Mouse (Mus musculus) embryonic facial prominence, embryonic 12.5 days (tissue): ENCODE data around the gene Aifm3. TPM values are rescaled to one million over a fixed set of nuclear protein-coding genes. Genes with fewer than 3 reads are reported as not detected.

Source experiments
- ATAC-seq: fragments of 200-750 bp; cut with Nextera tagmentation; 2 replicates; pipeline ENCODE4 v1.8.0; 2017; ENCODE audit not compliant: insufficient number of reproducible peaks, insufficient read depth, low FRiP score, low TSS enrichment
- H3K27ac ChIP-seq: fragments of 300-500 bp; sonication (generic); 2 replicates; pipeline ENCODE4 v1.5.1; 2016; ENCODE audit warnings: mild to moderate bottlenecking
- H3K27me3 ChIP-seq: fragments of 300-500 bp; sonication (generic); 2 replicates; pipeline ENCODE4 v1.6.1; 2016; ENCODE audit warnings: mild to moderate bottlenecking, moderate library complexity
- H3K36me3 ChIP-seq: fragments of 300-500 bp; sonication (generic); 2 replicates; pipeline ENCODE4 v1.6.1; 2016; ENCODE audit warnings: mild to moderate bottlenecking
- H3K4me1 ChIP-seq: fragments of 300-500 bp; sonication (generic); 2 replicates; pipeline ENCODE4 v1.6.1; 2016
- H3K4me2 ChIP-seq: fragments of 300-500 bp; sonication (generic); replicated peaks from 2 replicates; pipeline ENCODE4 v1.6.1; 2016; ENCODE audit warnings: mild to moderate bottlenecking, moderate library complexity
- H3K4me3 ChIP-seq: fragments of 300-500 bp; sonication (generic); 2 replicates; pipeline ENCODE4 v1.5.1; 2016; ENCODE audit warnings: mild to moderate bottlenecking
- H3K9ac ChIP-seq: fragments of 300-500 bp; sonication (generic); 2 replicates; pipeline ENCODE4 v1.6.1; 2016; ENCODE audit warnings: mild to moderate bottlenecking, moderate library complexity
- H3K9me3 ChIP-seq: fragments of 300-500 bp; sonication (generic); 2 replicates; pipeline ENCODE4 v1.6.1; 2016; ENCODE audit warnings: mild to moderate bottlenecking, moderate library complexity
- WGBS: fragments of 180-500 bp; shearing (Covaris S2); methylation state at CpG from one replicate; pipeline ENCODE4 v1.1.7; 2016; 5-methylcytosine and 5-hydroxymethylcytosine counted together
- polyA plus RNA-seq: library from polyadenylated mRNA; unstranded; fragments of >200 nt; fragmentation: Nextera tagmentation; extraction: Ambion mirVana; gene quantifications from 2 replicates; pipeline ENCODE4 v1.2.1, GENCODE M21; 2016

Gene Aifm3
- polyA plus RNA-seq, 1 experiment from 2014 or later: 1.5 TPM

- no peak overlapping the region for H3K9ac ChIP-seq
- ATAC-seq: no peak
These were observed 67.5 kb downstream of the Aifm3 start for GRCm38 (mm10) chr16:17556907-17557306.

More at GRCm38 (mm10) chr16:17556907-17557306, 67.5 kb downstream of the Aifm3 start:
- no peak overlapping the region for H3K4me2 ChIP-seq
- peaks cover 44% of the 10 kb centered on the region for H3K4me1 ChIP-seq
- no peak overlapping the region for H3K4me3 ChIP-seq
- WGBS: 57% methylated on average over 4 of the region's 4 CpGs
- H3K36me3 ChIP-seq: no peaks in the 10 kb centered on the region
- H3K27ac ChIP-seq: no peak overlapping the region
- peaks cover 11% of the 10 kb centered on the region for H3K27me3 ChIP-seq
- no peaks in the 10 kb centered on the region for H3K9me3 ChIP-seq

Other genes with a start within 250 kb of the Aifm3 start
- 15.0 TPM in 2 replicates for gene Tmem191c, start 213.5 kb upstream of the Aifm3 start, polyA plus RNA-seq
- gene Serpind1, start 158.2 kb upstream of the Aifm3 start, polyA plus RNA-seq: 0.39 and 0.51 TPM in 2 replicates
- 12.9 and 13.0 TPM in 2 replicates for gene Snap29, start 83.6 kb upstream of the Aifm3 start, polyA plus RNA-seq
- gene Pi4ka, start 83.3 kb upstream of the Aifm3 start, polyA plus RNA-seq: 44.6 and 45.2 TPM in 2 replicates
- gene Crkl, start 37.6 kb upstream of the Aifm3 start, polyA plus RNA-seq: 91.3 and 91.7 TPM in 2 replicates
- 104 and 118 TPM in 2 replicates for gene Lztr1, start 19.1 kb downstream of the Aifm3 start, polyA plus RNA-seq
- 66.6 and 73.1 TPM in 2 replicates for gene Thap7, start 41.5 kb downstream of the Aifm3 start, polyA plus RNA-seq
- gene Lrrc74b, start 71.6 kb downstream of the Aifm3 start, polyA plus RNA-seq: not detected in 2 replicates
- 0.34 and 0.46 TPM in 2 replicates for gene P2rx6, start 72.3 kb downstream of the Aifm3 start, polyA plus RNA-seq
- gene Slc7a4, start 93.6 kb downstream of the Aifm3 start, polyA plus RNA-seq: 3.7 and 3.8 TPM in 2 replicates
- 44.1 and 49.3 TPM in 2 replicates for gene Smpd4, start 129.7 kb downstream of the Aifm3 start, polyA plus RNA-seq
- gene Ccdc74a, start 156.9 kb downstream of the Aifm3 start, polyA plus RNA-seq: 7.3 and 8.9 TPM in 2 replicates
- gene Med15, start 243.3 kb downstream of the Aifm3 start, polyA plus RNA-seq: 44.5 and 48.2 TPM in 2 replicates